Mouse (Mus musculus) limb, embryonic 10.5 days (tissue): ENCODE results near the gene Ssxa1. TPM values are rescaled to one million over a fixed set of nuclear protein-coding genes. Genes with fewer than 3 reads are reported as not detected.
"Not testable (repeated sequence)": the region's sequence is repeated elsewhere in the genome, so short reads cannot be mapped to it uniquely, and the experiment has no call there.

Source experiments
- DNase-seq: peaks from one replicate; pipeline ENCODE4 v3.0.0-alpha.2; 2017; ENCODE audit warnings: low spot score
- H3K27ac ChIP-seq: fragments of 300-500 bp; sonication (generic); 2 replicates; pipeline ENCODE4 v1.5.1; 2016; ENCODE audit warnings: mild to moderate bottlenecking
- H3K27me3 ChIP-seq: fragments of 300-500 bp; sonication (generic); 2 replicates; pipeline ENCODE4 v1.6.1; 2016; ENCODE audit warnings: low read depth, mild to moderate bottlenecking; ENCODE audit not compliant: poor library complexity, severe bottlenecking
- H3K36me3 ChIP-seq: fragments of 300-500 bp; sonication (generic); 2 replicates; pipeline ENCODE4 v1.6.1; 2016; ENCODE audit warnings: mild to moderate bottlenecking, moderate library complexity
- H3K4me1 ChIP-seq: fragments of 300-500 bp; sonication (generic); 2 replicates; pipeline ENCODE4 v1.6.1; 2016
- H3K4me3 ChIP-seq: fragments of 300-500 bp; sonication (generic); 2 replicates; pipeline ENCODE4 v1.5.1; 2016; ENCODE audit warnings: mild to moderate bottlenecking, moderate library complexity
- H3K9me3 ChIP-seq: fragments of 300-500 bp; sonication (generic); replicated peaks from 2 replicates; pipeline ENCODE4 v1.6.1; 2016; ENCODE audit warnings: mild to moderate bottlenecking
- WGBS: fragments of 180-500 bp; shearing (Covaris S2); methylation state at CpG from one replicate; pipeline ENCODE4 v1.1.7; 2016; 5-methylcytosine and 5-hydroxymethylcytosine counted together
- polyA plus RNA-seq: library from polyadenylated mRNA; unstranded; fragments of >200 nt; fragmentation: Nextera tagmentation; extraction: Ambion mirVana; gene quantifications from 2 replicates; pipeline ENCODE4 v1.2.1, GENCODE M21; 2016

Gene Ssxa1
- not detected in 2 replicates for polyA plus RNA-seq

DNA sequence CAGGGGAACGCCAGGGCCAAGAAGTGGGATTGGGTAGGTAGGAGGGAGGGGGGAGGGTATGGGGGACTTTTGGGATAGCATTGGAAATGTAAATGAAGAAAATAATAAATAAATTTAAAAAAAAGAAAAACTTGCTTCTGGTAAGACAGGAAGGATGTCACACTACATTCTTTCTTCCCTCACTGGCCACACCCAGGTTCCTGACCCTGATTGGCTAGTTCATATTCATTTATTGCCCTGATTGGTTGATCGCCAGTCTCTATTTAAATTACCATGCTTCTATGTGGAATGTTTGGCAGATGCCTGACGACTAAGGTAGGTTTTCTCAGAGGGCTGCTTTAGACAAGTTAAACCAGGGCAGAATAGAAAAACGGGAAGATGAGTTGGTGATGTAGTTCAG is at the start of gene Ssxa1:
Gene Ssxa1, plus strand, starts transcription at position 301 of the 400 bp plus-strand sequence.
- Histone ChIP-seq H3K27ac (no peak within 1 kb of the TSS), H3K4me3 (no peak within 1 kb of the TSS), H3K9me3 (no peaks in the 10 kb centered on the region), H3K36me3 (no peaks in the 10 kb centered on the region), H3K27me3 (no peaks in the 10 kb centered on the region), H3K4me1 (no peaks in the 10 kb centered on the region)
- no peak for DNase-seq
- 84% methylated on average over 4 of the region's 4 CpGs for WGBS

DNA sequence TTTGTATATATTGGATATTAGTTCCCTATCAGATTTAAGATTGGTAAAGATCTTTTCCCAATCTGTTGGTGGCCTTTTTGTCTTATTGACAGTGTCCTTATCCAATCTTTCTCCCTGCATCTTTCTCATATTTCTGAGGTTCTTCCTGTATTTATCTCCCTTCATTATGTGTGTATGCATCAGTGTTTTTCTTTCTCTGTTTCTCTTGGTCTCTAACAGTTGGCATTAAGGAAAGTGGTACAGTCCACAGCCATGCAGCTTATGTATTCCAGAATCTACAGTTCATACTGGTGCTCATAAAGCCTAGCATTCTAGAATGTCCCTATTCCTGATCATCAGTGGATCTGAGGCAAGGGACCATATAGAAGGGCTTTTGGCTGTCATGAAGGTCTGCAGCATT is 47.5 kb upstream of the Ssxa1 start, which contains the start of gene Spaca5:
Gene Spaca5, plus strand, starts transcription at position 301 of the 400 bp plus-strand sequence.
- H3K4me1 ChIP-seq: no peaks in the 10 kb centered on the region
- no peaks in the 10 kb centered on the region for H3K27me3 ChIP-seq
- no peak within 1 kb of the TSS for H3K4me3 ChIP-seq
- no peak within 1 kb of the TSS for H3K27ac ChIP-seq
- H3K36me3 ChIP-seq: no peaks in the 10 kb centered on the region
- no peak for DNase-seq
- H3K9me3 ChIP-seq: no peaks in the 10 kb centered on the region

DNA sequence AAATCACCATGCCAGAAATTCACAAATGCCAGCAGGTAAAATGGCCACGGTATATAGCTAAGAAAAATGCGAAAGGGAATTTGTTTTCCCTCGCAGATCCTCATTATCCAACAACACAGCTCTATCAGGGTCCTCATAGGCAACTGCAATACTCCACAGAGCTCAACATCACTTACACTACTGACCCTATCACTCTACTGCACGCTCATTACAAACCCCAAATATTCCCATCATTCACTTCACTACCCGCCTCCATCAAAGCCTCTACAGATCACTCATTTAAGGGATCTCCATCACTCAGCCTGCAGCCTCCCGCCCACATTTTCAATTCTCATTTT is 27.0 kb upstream of the Ssxa1 start:
- H3K27me3 ChIP-seq: no peaks in the 10 kb centered on the region
- no peaks in the 10 kb centered on the region for H3K9me3 ChIP-seq
- 23% methylated on average over 6 of the region's 6 CpGs for WGBS
- no peaks in the 10 kb centered on the region for H3K4me1 ChIP-seq
- no peaks in the 10 kb centered on the region for H3K36me3 ChIP-seq
- no peak for DNase-seq
- H3K4me3 ChIP-seq: peak overlapping the region; percentile 52
- no peak overlapping the region for H3K27ac ChIP-seq

DNA sequence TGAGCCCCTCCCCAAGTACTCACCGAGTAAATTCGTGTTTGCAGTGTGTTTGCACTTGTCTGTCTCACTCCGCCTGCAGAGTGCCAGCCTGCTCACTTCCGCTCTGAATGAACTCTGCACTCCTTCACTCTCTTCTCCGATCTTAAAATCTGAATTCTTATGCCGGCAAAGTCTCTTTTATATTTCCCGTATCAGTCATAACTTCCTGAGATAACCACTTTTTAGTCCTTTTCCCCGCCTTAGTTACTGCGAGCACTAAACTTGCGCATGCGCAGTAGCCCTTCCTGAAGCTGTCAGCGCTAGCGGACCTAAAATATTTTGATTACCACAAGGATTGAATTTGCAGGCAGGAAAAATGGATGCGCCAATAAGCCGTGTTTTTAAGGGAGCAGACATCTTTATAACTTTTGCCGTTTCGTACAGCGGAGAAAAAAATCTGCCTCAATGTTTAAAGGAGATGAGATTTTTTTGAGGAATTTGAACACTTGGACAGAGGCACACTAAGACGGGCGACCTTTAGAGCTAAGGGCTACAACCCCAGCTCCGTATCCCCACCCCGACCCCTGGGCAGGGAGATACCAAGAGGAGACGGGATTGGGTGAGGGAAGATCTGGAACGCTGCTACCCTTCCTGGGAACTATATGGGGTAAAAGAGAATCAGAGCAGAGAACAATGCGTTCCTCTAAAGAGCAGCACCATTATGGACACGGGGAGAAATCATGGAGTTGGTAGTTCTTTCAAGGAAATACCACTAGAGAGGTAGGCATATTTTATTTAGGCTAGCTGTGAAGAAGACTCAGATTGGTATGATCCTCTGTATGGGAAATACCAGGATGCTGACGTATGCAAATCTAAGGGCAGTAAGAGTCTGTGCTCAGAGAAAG is 26.4 kb upstream of the Ssxa1 start, which contains the start of gene Zfp300:
Gene Zfp300, minus strand, starts transcription at position 545 of the 884 bp plus-strand sequence.
- no peaks in the 10 kb centered on the region for H3K36me3 ChIP-seq
- H3K4me3 ChIP-seq: peak within 1 kb of the TSS; percentile 52
- no peaks in the 10 kb centered on the region for H3K9me3 ChIP-seq
- H3K27ac ChIP-seq: peak within 1 kb of the TSS; percentile 30; the same call in 1 of the 2 replicates
- no peaks in the 10 kb centered on the region for H3K4me1 ChIP-seq
- peak; percentile 52 for DNase-seq
- H3K27me3 ChIP-seq: no peaks in the 10 kb centered on the region
- 16% methylated on average over 27 of the region's 27 CpGs for WGBS

DNA sequence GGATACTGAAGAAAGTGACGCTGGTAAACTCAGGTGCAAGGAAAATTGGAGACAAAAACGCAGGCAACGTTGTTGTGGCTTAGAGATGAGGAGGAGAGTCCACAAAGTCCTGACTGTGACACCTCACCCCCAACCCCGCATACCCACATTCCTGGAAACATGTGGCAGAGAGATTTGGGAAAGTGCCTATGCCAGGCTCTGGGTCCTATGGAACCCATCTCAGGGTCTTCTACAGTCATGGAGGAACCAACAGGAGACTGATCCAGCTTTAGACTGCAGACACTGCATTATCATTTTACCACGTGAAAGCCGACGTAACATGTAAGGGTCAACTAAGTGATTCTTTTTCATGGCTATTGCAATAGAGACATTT is 25.8 kb upstream of the Ssxa1 start:
- peak overlapping the region; percentile 52 for H3K4me3 ChIP-seq
- H3K27me3 ChIP-seq: no peaks in the 10 kb centered on the region
- no peaks in the 10 kb centered on the region for H3K9me3 ChIP-seq
- H3K4me1 ChIP-seq: no peaks in the 10 kb centered on the region
- H3K27ac ChIP-seq: no peak overlapping the region
- H3K36me3 ChIP-seq: no peaks in the 10 kb centered on the region
- DNase-seq: no peak
- 53% methylated on average over 7 of the region's 7 CpGs for WGBS

DNA sequence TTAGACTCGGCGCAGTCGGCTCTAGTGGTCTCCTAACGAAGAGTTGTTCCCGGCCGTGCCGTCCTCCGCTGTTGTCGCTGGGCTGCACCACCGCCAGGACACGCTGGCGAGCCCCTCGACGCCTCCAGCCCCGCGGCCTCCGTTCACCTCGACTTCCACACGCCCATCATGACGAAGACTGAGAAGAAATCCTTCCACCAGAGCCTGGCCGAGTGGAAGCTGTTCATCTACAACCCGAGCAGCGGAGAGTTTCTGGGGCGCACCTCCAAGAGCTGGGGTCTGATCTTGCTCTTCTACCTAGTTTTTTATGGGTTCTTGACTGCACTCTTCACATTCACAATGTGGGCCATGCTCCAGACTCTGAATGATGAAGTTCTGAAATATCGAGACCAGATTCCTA is 31.1 kb downstream of the Ssxa1 start:
- H3K36me3 ChIP-seq, DNase-seq, H3K9me3 ChIP-seq, H3K4me1 ChIP-seq, H3K4me3 ChIP-seq, H3K27me3 ChIP-seq, H3K27ac ChIP-seq: not testable (repeated sequence)
- 95% methylated on average over 25 of the region's 25 CpGs for WGBS

Other genes starting within 250 kb of the Ssxa1 start
- 12.8 and 13.5 TPM in 2 replicates for gene Timp1, start 245.7 kb upstream of the Ssxa1 start, polyA plus RNA-seq
- 0.13 and 0.14 TPM in 2 replicates for gene Syn1, start 194.8 kb upstream of the Ssxa1 start, polyA plus RNA-seq
- gene Cfp, start 184.3 kb upstream of the Ssxa1 start, polyA plus RNA-seq: 3.5 and 3.8 TPM in 2 replicates
- gene Elk1, start 165.2 kb upstream of the Ssxa1 start, polyA plus RNA-seq: 13.8 and 17.7 TPM in 2 replicates
- gene Uxt, start 153.8 kb upstream of the Ssxa1 start, polyA plus RNA-seq: 65.6 and 68.2 TPM in 2 replicates
- 4.0 and 5.0 TPM in 2 replicates for gene Zfp182, start 53.5 kb upstream of the Ssxa1 start, polyA plus RNA-seq
- not detected in 2 replicates for gene Spaca5, start 47.4 kb upstream of the Ssxa1 start, polyA plus RNA-seq
- gene Zfp300, start 26.3 kb upstream of the Ssxa1 start, polyA plus RNA-seq: 1.3 and 1.6 TPM in 2 replicates
- not detected in 2 replicates for gene Gm21876, start 59.8 kb downstream of the Ssxa1 start, polyA plus RNA-seq